Mouse (Mus musculus) embryonic stem cell, embryonic (primary cell): Measurements from ENCODE around the gene Nr1h3.

Source experiments
- CTCF ChIA-PET, 4 experiments: fragments of 300-600 bp in 2 of 4; fragments of 350-600 bp in 2 of 4; sonication (Branson Sonifier 250); formaldehyde crosslinking; loops; one replicate each; lab custom pipeline; 2022; ENCODE audit warnings: inconsistent platforms in 2 of 4; lab: Charles Lee
- POLR2A ChIA-PET, 4 experiments: fragments of 300-600 bp in 2 of 4; fragments of 350-600 bp in 2 of 4; sonication (Branson Sonifier 250); formaldehyde crosslinking; loops; one replicate each; lab custom pipeline; 2022; ENCODE audit warnings: antibody characterized with exemption in 4 of 4, inconsistent platforms in 1 of 4; lab: Charles Lee

The Nr1h3 gene

GRCm38 (mm10) chr2:91169587-91170322 is 32.9 kb downstream of the Nr1h3 start:
- CTCF ChIA-PET, result interaction anchor here in 3 of 4 experiments (0.5 to 2.7 kb wide), 3 partner anchors 54 to 99 kb away, joined by 4 to 10 read pairs (median 4); no protein-coding TSS in a partner anchor
- POLR2A ChIA-PET, result interaction anchor here in 1 of 4 experiments (2.2 kb wide), 1 partner anchor 12 kb away, joined by 7 read pairs; no protein-coding TSS in a partner anchor

DNA sequence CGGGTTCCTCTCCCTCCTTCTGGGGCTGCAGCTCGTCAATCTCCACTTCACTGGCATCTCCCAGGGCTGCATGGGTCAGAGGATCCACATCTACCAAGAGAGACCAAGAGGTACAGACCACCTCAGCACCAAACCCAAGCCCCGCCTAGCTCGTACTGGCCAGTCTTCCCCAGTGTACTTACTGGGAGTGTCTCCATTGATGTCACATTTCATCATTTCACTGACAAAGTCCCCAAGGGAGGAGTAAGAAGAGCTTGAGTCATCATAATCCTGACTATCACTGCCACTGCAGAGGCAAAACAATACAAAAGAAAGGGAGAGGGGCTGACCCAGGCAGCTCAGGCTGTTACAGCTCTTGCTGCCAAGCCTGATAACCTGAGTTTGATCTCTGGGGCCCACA is 35.0 kb downstream of the Nr1h3 start:
- CTCF ChIA-PET, result interaction anchor here in 2 of 4 experiments (1.0 to 1.1 kb wide), 3 partner anchors 52 to 55 kb away, joined by 3 to 4 read pairs (median 4); no protein-coding TSS in a partner anchor
- POLR2A ChIA-PET, result interaction anchor here (0.6 to 1.0 kb wide), 4 partner anchors 9 to 56 kb away, joined by 3 to 4 read pairs (median 4); no protein-coding TSS in a partner anchor

- POLR2A ChIA-PET, result interaction anchor here in 2 of 4 experiments (0.5 to 2.2 kb wide), 5 partner anchors 11 to 78 kb away, joined by 3 to 7 read pairs (median 3); no protein-coding TSS in a partner anchor
Observed at GRCm38 (mm10) chr2:91164991-91165390, 37.6 kb downstream of the Nr1h3 start.

DNA sequence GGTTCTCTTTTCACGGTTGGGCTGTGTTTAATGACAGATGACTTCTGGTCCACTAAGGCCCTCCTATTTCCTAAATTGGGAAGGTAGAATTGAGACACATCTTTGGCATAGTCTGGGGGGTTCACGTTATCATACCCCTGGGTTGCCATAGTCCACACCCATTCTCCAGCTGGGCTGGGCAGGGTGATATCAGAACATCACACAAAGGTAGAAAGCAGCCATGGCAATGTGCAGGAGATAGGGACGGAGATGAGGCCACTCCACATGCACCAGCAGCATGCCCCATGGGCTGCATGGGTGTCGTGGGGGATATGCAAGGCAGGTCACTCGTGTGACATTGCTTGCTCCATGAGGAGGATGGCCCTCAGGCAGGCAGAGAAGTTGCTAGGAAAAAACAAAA is 39.1 kb downstream of the Nr1h3 start:
- CTCF ChIA-PET, result interaction anchor here in 1 of 4 experiments (0.5 kb wide), 1 partner anchor 317 kb away, joined by 3 read pairs; no protein-coding TSS in a partner anchor

More at GRCm38 (mm10) chr2:91164991-91165390, 37.6 kb downstream of the Nr1h3 start:
- CTCF ChIA-PET, result interaction anchor here in 3 of 4 experiments (0.5 to 1.2 kb wide), 5 partner anchors 50 to 782 kb away, joined by 3 to 8 read pairs (median 3); partner anchors contain the start of gene Ddb2 (in 1 of the 3)

DNA sequence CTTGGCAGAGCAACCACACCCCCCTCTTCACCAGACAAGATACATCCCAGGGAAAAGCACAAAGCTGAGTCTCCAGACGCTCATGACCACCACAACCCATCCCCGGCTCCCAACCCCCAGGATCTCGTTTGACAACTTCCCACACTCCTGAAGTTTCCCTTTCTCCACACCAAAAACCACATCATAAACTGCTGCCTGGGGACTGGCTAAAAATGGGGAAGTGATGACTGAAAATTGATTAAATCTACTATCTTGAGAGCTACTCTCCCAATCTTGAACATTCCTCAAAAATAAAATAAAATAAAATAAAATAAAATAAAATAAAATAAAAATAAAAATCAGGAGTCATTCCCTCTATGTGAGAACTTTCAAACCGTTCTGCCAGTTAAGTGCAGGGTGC is 39.7 kb downstream of the Nr1h3 start:
- ChIA-PET CTCF (interaction anchor here in 2 of 4 experiments (0.6 to 1.3 kb wide), 2 partner anchors 20 to 48 kb away, joined by 3 to 6 read pairs; no protein-coding TSS in a partner anchor), POLR2A (interaction anchor here in 1 of 4 experiments (0.6 to 1.5 kb wide), 2 partner anchors 10 to 74 kb away, joined by 3 read pairs; no protein-coding TSS in a partner anchor)

More for the DNA sequence above, 39.1 kb downstream of the Nr1h3 start:
- POLR2A ChIA-PET, result interaction anchor here in 1 of 4 experiments (0.6 to 1.5 kb wide), 2 partner anchors 9 to 74 kb away, joined by 3 read pairs; no protein-coding TSS in a partner anchor

GRCm38 (mm10) chr2:91160591-91160990 is 42.0 kb downstream of the Nr1h3 start:
- ChIA-PET POLR2A (no interaction called here), CTCF (interaction anchor here in 1 of 4 experiments (2.3 kb wide), 1 partner anchor 45 kb away, joined by 8 read pairs; no protein-coding TSS in a partner anchor)

- ChIA-PET CTCF (interaction anchor here in 1 of 4 experiments (0.6 to 1.6 kb wide), 2 partner anchors 42 to 622 kb away, joined by 4 to 22 read pairs; no protein-coding TSS in a partner anchor), POLR2A (interaction anchor here (0.6 to 1.3 kb wide), 7 partner anchors 14 to 775 kb away, joined by 3 to 7 read pairs (median 4); partner anchors contain the start of gene Mdk (in 1 of the 4))
Observed at GRCm38 (mm10) chr2:91157002-91157752, 45.5 kb downstream of the Nr1h3 start.

DNA sequence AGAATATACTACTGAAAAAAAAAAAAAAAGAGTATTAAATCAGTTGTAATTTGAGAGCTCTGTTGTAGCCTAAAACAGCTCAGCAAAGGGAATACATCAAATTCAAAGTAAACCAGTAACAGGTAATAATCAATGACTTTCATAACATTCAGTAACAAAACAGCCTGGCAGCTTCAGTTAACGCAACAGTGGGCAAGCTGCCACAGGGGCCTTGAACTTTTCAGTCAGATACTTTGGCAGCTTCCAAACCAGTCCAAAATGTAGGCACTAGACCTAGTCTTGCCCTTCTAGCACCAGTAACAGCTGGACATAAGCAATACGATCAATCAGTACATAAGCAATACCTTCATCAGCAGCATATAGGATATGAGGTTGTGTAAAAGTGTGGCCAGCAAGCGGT is 48.5 kb downstream of the Nr1h3 start:
- ChIA-PET POLR2A (interaction anchor here in 2 of 4 experiments (0.6 to 2.0 kb wide), 5 partner anchors 12 to 115 kb away, joined by 3 to 6 read pairs (median 4); no protein-coding TSS in a partner anchor), CTCF (interaction anchor here in 3 of 4 experiments (0.7 to 1.2 kb wide), 4 partner anchors 29 to 39 kb away, joined by 3 to 6 read pairs (median 4); partner anchors contain the start of gene Madd (in 1 of the 3))

DNA sequence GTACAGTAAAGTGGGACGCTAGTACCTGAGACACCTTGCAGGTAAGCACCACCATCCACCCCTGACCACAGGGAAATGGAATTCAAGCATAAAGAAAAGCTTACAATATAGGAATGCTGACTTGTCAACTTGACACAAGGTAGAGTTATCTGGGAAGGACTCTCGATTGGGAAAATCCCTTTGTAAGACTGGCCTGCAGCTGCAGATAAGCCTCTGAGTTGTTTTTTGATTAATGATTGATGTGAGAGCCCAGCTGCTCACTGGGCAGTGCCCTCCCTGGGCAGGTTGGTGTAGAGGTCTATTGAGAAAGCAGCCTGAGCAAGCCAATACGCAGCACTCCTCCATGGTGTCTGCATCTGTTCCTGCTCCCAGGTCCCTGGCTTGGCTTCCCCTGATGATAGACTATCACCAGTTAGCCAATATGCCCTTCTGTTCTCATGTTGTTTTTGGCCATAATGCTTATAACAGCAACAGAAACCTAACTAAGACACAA is 49.7 kb downstream of the Nr1h3 start:
- ChIA-PET CTCF (interaction anchor here in 2 of 4 experiments (0.6 to 1.2 kb wide), 2 partner anchors 38 to 306 kb away, joined by 3 to 5 read pairs; no protein-coding TSS in a partner anchor), POLR2A (interaction anchor here in 2 of 4 experiments (1.0 to 2.0 kb wide), 5 partner anchors 11 to 59 kb away, joined by 3 to 6 read pairs (median 4); no protein-coding TSS in a partner anchor)

DNA sequence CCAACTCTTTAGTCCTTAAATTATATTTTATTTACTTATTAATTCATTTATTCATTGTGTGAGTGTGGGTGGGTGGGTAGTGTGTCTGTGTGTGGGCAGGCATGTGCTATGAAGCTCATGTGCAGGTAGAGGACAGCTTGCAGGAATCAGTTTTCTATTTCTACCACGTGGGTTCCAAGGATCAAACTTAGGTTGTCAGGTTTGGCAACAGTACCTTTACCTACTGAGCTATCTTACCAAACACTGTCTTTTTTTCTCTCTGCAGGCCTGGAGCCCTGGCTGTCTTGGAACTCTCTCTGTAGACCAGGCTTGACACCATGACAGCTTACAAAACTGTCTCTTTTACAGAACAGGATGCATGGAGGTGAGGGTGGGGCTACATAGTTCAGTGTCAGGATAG is 51.3 kb downstream of the Nr1h3 start:
- ChIA-PET POLR2A (interaction anchor here in 2 of 4 experiments (1.2 to 1.7 kb wide), 3 partner anchors 11 to 38 kb away, joined by 3 to 5 read pairs (median 4); no protein-coding TSS in a partner anchor), CTCF (interaction anchor here in 1 of 4 experiments (1.2 kb wide), 1 partner anchor 36 kb away, joined by 5 read pairs; no protein-coding TSS in a partner anchor)

DNA sequence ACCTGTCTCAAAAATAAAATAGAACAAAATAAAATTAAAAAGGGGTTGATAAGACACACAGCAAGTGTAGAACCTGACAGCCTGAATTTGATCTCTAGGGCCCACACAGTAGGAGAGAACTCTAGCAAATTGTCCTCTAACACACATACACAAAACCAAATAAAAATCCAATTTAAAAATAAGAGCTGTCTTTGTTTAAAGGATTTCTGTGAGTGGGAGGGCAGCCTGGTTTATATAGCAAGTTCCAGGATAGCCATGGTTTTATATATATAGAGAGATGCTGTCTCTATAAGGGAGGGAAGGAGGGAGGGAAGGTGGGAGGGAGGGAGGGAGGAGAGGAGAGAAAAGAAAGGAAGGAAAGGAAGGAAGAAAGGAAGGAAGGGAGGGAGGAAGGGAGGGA is 54.5 kb downstream of the Nr1h3 start:
- CTCF ChIA-PET, result interaction anchor here in 2 of 4 experiments (0.7 to 2.1 kb wide), 3 partner anchors 33 to 320 kb away, joined by 3 to 9 read pairs (median 3); no protein-coding TSS in a partner anchor
- POLR2A ChIA-PET, result interaction anchor here in 2 of 4 experiments (0.6 to 1.2 kb wide), 5 partner anchors 8 to 307 kb away, joined by 3 to 4 read pairs (median 4); no protein-coding TSS in a partner anchor

- CTCF ChIA-PET, result interaction anchor here (0.6 to 1.9 kb wide), 15 partner anchors 12 to 985 kb away, joined by 3 to 12 read pairs (median 4); partner anchors contain the start of genes Ddb2 (in 1 of the 4) and Madd (in 1 of the 4)
Observed at GRCm38 (mm10) chr2:91143401-91143800, 59.2 kb downstream of the Nr1h3 start.

DNA sequence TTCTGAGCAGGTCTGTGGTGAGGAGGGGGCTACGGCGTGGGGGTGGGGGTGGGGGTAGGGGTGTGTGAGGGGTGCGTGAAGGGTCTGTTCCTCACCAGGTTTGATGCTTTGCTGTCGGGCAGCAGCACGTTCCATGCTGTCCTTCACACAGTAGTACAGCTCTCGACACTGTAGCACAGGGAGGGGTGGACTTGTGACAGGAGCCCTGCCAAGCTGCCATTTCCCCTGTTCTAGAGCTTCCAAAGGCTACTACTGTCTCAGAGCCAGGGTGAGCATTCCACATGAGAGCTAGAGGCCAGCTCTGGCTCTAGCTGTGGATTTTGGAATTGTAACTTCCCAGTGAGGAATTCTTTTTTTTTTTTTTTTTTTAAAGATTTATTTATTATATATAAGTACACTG is 59.7 kb downstream of the Nr1h3 start:
- CTCF ChIA-PET, result interaction anchor here in 3 of 4 experiments (0.6 to 1.9 kb wide), 15 partner anchors 12 to 985 kb away, joined by 3 to 12 read pairs (median 4); partner anchors contain the start of genes Ddb2 (in 1 of the 3) and Madd (in 1 of the 3)
- POLR2A ChIA-PET, result interaction anchor here (0.6 to 9.0 kb wide), 12 partner anchors 12 to 274 kb away, joined by 3 to 68 read pairs (median 3); partner anchors contain the start of gene Ddb2 (in 1 of the 4)

More at GRCm38 (mm10) chr2:91143401-91143800, 59.2 kb downstream of the Nr1h3 start:
- POLR2A ChIA-PET, result interaction anchor here in 3 of 4 experiments (0.9 to 9.0 kb wide), 11 partner anchors 12 to 273 kb away, joined by 3 to 68 read pairs (median 3); partner anchors contain the start of gene Ddb2 (in 1 of the 3)

DNA sequence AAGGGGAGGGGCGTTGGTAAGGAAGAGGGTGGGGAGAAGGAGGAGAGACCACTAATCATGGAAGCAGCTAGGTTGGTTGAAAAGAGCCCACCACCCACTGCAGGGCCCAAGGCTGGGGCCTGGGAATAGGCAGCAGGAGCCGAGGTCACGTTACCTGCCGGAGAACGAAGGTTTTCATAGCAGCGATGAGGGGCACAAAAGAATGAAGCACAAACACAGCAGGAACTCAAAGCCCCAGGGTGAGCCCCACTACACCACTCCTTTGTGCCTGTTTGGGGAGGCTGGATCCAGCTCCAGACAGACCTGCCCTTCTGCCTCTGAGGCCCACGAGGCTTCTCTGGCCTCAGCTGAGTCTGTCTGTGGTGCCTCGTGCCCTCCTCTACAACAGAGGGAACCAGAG is 62.9 kb downstream of the Nr1h3 start:
- POLR2A ChIA-PET, result interaction anchor here (0.6 to 9.0 kb wide), 29 partner anchors 9 to 590 kb away, joined by 3 to 68 read pairs (median 4); partner anchors contain the start of genes Arfgap2 (in 2 of the 4), Ddb2 (in 2 of the 4), Ambra1 (in 1 of the 4) and Madd (in 1 of the 4)
- CTCF ChIA-PET, result interaction anchor here (0.5 to 2.2 kb wide), 10 partner anchors 25 to 347 kb away, joined by 3 to 15 read pairs (median 4); partner anchors contain the start of gene Ddb2 (in 1 of the 4)

GRCm38 (mm10) chr2:91139311-91139710 is 63.3 kb downstream of the Nr1h3 start:
- CTCF ChIA-PET, result interaction anchor here in 2 of 4 experiments (1.8 to 2.6 kb wide), 3 partner anchors 24 to 55 kb away, joined by 4 to 15 read pairs (median 13); no protein-coding TSS in a partner anchor
- POLR2A ChIA-PET, result interaction anchor here in 3 of 4 experiments (0.5 to 9.0 kb wide), 26 partner anchors 8 to 591 kb away, joined by 3 to 68 read pairs (median 4); partner anchors contain the start of genes Arfgap2 (in 2 of the 3), Acp2 (in 1 of the 3), Ambra1 (in 1 of the 3) and Ddb2 (in 1 of the 3)

DNA sequence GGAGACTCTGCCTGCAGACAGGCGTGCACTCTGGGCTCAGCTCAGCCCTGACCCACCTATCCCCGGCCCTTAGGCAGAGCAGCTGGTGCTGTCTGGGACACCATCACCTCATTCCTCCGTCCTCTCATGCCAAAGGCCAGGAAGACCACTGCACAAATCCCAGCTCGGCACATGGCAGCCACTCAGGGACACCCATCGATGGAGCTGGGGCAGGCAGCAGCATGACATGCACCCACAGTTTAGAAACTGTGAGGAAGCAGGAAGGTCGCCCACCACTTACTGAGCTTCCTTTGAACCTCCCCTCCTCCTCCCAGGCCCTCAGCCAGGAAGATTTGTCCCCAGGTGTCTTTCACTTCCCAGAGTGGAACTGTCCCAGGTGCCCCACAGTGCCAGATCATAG is 65.2 kb downstream of the Nr1h3 start:
- CTCF ChIA-PET, result interaction anchor here in 3 of 4 experiments (0.5 to 2.6 kb wide), 6 partner anchors 14 to 88 kb away, joined by 3 to 13 read pairs (median 6); no protein-coding TSS in a partner anchor
- POLR2A ChIA-PET, result interaction anchor here in 2 of 4 experiments (0.5 to 9.0 kb wide), 11 partner anchors 14 to 127 kb away, joined by 3 to 68 read pairs (median 4); partner anchors contain the start of genes Ddb2 (in 2 of the 2) and Arfgap2 (in 1 of the 2)
